Mouse (Mus musculus) heart, adult 2 months (tissue): ENCODE data around the gene Anln.
A peak's percentile ranks its signal among the peaks of the same experiment; 100 is the strongest.
"Not testable (repeated sequence)": the region's sequence is repeated elsewhere in the genome, so short reads cannot be mapped to it uniquely, and the experiment has no call there.

Experiments
- CTCF ChIP-seq: fragments of 200-600 bp; IDR thresholded peaks from 2 replicates; pipeline ENCODE4 v1.8.1; 2022; ENCODE audit warnings: antibody characterized with exemption, mild to moderate bottlenecking, moderate library complexity
- POLR2A ChIP-seq: fragments of 200-500 bp; IDR thresholded peaks from 2 replicates; pipeline ENCODE4 v1.6.1; 2011; ENCODE audit warnings: mild to moderate bottlenecking, low read depth, low read length, control low read depth; ENCODE audit not compliant: insufficient read depth

- peak; percentile 50 for TF ChIP-seq CTCF
- TF ChIP-seq POLR2A, result not testable (repeated sequence)
These were observed 19.4 kb upstream of the Anln start for GRCm38 (mm10) chr9:22408344-22408743.
